Mouse (Mus musculus): ENCODE results near the gene Mphosph10. TPM values are rescaled to one million over a fixed set of nuclear protein-coding genes. Genes with fewer than 3 reads are reported as not detected.

The Mphosph10 gene
- total and polyA plus RNA-seq, 2 experiments from 2014 or later = 5.4 to 20.3 TPM

- H3K4me2 ChIP-seq (ENCODE audit: low read depth, low read length, poor library complexity, severe bottlenecking) = no peak overlapping the region
- no peaks in the 10 kb centered on the region for H3K9me3 ChIP-seq (ENCODE audit: low read length)
- H3K4me1 ChIP-seq (ENCODE audit: insufficient read depth, low read length) = no peaks in the 10 kb centered on the region
- 94% methylated on average over 1 of the region's 1 CpGs for WGBS
- H3K4me3 ChIP-seq (ENCODE audit: low read depth, low read length) = no peak overlapping the region
- ATAC-seq (ENCODE audit: low FRiP score) = no peak
- no peak for TF ChIP-seq CTCF (IDR thresholded peaks at IDR 0.05)
- H3K9ac ChIP-seq (replicated peaks; ENCODE audit: low read length, poor library complexity, severe bottlenecking) = no peak overlapping the region
- no peak overlapping the region for H3K27ac ChIP-seq (ENCODE audit: low read depth, low read length)
- DNase-seq (ENCODE audit: low spot score) = no peak
- no peaks in the 10 kb centered on the region for H3K27me3 ChIP-seq (ENCODE audit: insufficient read depth, low read length)
- peaks cover 12% of the 10 kb centered on the region; the same call in 1 of the 2 replicates for H3K36me3 ChIP-seq (ENCODE audit: insufficient read depth, low read length)
Measured at GRCm38 (mm10) chr7:64347813-64348212, 44.3 kb downstream of the Mphosph10 start.

GRCm38 (mm10) chr7:64332686-64333085, 59.4 kb downstream of the Mphosph10 start:
- Histone ChIP-seq H3K27me3 (ENCODE audit: insufficient read depth, low read length) (no peaks in the 10 kb centered on the region), H3K9me3 (ENCODE audit: low read length) (no peaks in the 10 kb centered on the region), H3K9ac (replicated peaks; ENCODE audit: low read length, poor library complexity, severe bottlenecking) (no peak overlapping the region), H3K27ac (ENCODE audit: low read depth, low read length) (no peak overlapping the region), H3K4me3 (ENCODE audit: low read depth, low read length) (no peak overlapping the region), H3K36me3 (ENCODE audit: insufficient read depth, low read length) (peaks cover 35% of the 10 kb centered on the region), H3K4me1 (ENCODE audit: insufficient read depth, low read length) (no peaks in the 10 kb centered on the region), H3K4me2 (ENCODE audit: low read depth, low read length, poor library complexity, severe bottlenecking) (no peak overlapping the region)
- TF ChIP-seq CTCF (IDR thresholded peaks at IDR 0.05) = no peak
- ATAC-seq (ENCODE audit: low FRiP score) = no peak
- no peak for DNase-seq (ENCODE audit: low spot score)
- WGBS = 83% methylated on average over 1 of the region's 1 CpGs

GRCm38 (mm10) chr7:64331309-64331708, 60.8 kb downstream of the Mphosph10 start:
- Histone ChIP-seq H3K9ac (replicated peaks; ENCODE audit: low read length, poor library complexity, severe bottlenecking) (no peak overlapping the region), H3K27me3 (ENCODE audit: insufficient read depth, low read length) (no peaks in the 10 kb centered on the region), H3K36me3 (ENCODE audit: insufficient read depth, low read length) (peaks cover 22% of the 10 kb centered on the region), H3K4me1 (ENCODE audit: insufficient read depth, low read length) (no peaks in the 10 kb centered on the region), H3K4me3 (ENCODE audit: low read depth, low read length) (no peak overlapping the region), H3K27ac (ENCODE audit: low read depth, low read length) (no peak overlapping the region), H3K4me2 (ENCODE audit: low read depth, low read length, poor library complexity, severe bottlenecking) (no peak overlapping the region), H3K9me3 (ENCODE audit: low read length) (no peaks in the 10 kb centered on the region)
- WGBS = 88% methylated on average over 3 of the region's 3 CpGs
- DNase-seq (ENCODE audit: low spot score) (no peak), ATAC-seq (ENCODE audit: low FRiP score) (no peak)
- no peak for TF ChIP-seq CTCF (IDR thresholded peaks at IDR 0.05)

GRCm38 (mm10) chr7:64327486-64327885, 64.6 kb downstream of the Mphosph10 start:
- Histone ChIP-seq H3K4me1 (ENCODE audit: insufficient read depth, low read length) (no peaks in the 10 kb centered on the region), H3K4me3 (ENCODE audit: low read depth, low read length) (no peak overlapping the region), H3K27ac (ENCODE audit: low read depth, low read length) (no peak overlapping the region), H3K36me3 (ENCODE audit: insufficient read depth, low read length) (peaks cover 8% of the 10 kb centered on the region), H3K27me3 (ENCODE audit: insufficient read depth, low read length) (no peaks in the 10 kb centered on the region), H3K9ac (replicated peaks; ENCODE audit: low read length, poor library complexity, severe bottlenecking) (no peak overlapping the region), H3K4me2 (ENCODE audit: low read depth, low read length, poor library complexity, severe bottlenecking) (no peak overlapping the region), H3K9me3 (ENCODE audit: low read length) (no peaks in the 10 kb centered on the region)
- WGBS = 86% methylated on average over 4 of the region's 4 CpGs
- ATAC-seq (ENCODE audit: low FRiP score) = no peak
- no peak for TF ChIP-seq CTCF (IDR thresholded peaks at IDR 0.05)
- DNase-seq (ENCODE audit: low spot score) = no peak

GRCm38 (mm10) chr7:64326892-64327291, 65.2 kb downstream of the Mphosph10 start:
- peak; percentile 81 for TF ChIP-seq CTCF (IDR thresholded peaks at IDR 0.05)
- WGBS = 28% methylated on average over 1 of the region's 1 CpGs
- Histone ChIP-seq H3K36me3 (ENCODE audit: insufficient read depth, low read length) (peaks cover 10% of the 10 kb centered on the region), H3K9ac (replicated peaks; ENCODE audit: low read length, poor library complexity, severe bottlenecking) (no peak overlapping the region), H3K4me3 (ENCODE audit: low read depth, low read length) (no peak overlapping the region), H3K27ac (ENCODE audit: low read depth, low read length) (no peak overlapping the region), H3K27me3 (ENCODE audit: insufficient read depth, low read length) (no peaks in the 10 kb centered on the region), H3K4me2 (ENCODE audit: low read depth, low read length, poor library complexity, severe bottlenecking) (no peak overlapping the region), H3K4me1 (ENCODE audit: insufficient read depth, low read length) (no peaks in the 10 kb centered on the region), H3K9me3 (ENCODE audit: low read length) (no peaks in the 10 kb centered on the region)
- DNase-seq (ENCODE audit: low spot score) = peak; percentile 66
- ATAC-seq (ENCODE audit: low FRiP score) = no peak; the same call in 1 of the 2 replicates

Other genes starting within 250 kb of the Mphosph10 start
- gene Trpm1, start 238.4 kb downstream of the Mphosph10 start, total RNA-seq (2014; rRNA removed) = 0.14 and 0.16 TPM in 2 replicates
- 0.18 and 0.63 TPM in 2 replicates for gene Trpm1, start 238.4 kb downstream of the Mphosph10 start, polyA plus RNA-seq (2015; fragmentation: Nextera tagmentation; extraction: Ambion mirVana)
- 10.2 and 10.7 TPM in 2 replicates for gene Mtmr10, start 104.6 kb downstream of the Mphosph10 start, total RNA-seq (2014; rRNA removed)
- gene Mtmr10, start 104.6 kb downstream of the Mphosph10 start, polyA plus RNA-seq (2015; fragmentation: Nextera tagmentation; extraction: Ambion mirVana) = 6.8 and 7.1 TPM in 2 replicates
- 6.5 and 11.9 TPM in 2 replicates for gene Fan1, start 18.2 kb downstream of the Mphosph10 start, total RNA-seq (2014; rRNA removed)
- 3.8 and 4.7 TPM in 2 replicates for gene Fan1, start 18.2 kb downstream of the Mphosph10 start, polyA plus RNA-seq (2015; fragmentation: Nextera tagmentation; extraction: Ambion mirVana)
- gene Mcee, start 339 bp upstream of the Mphosph10 start, total RNA-seq (2014; rRNA removed) = 12.2 and 14.7 TPM in 2 replicates
- gene Mcee, start 339 bp upstream of the Mphosph10 start, polyA plus RNA-seq (2015; fragmentation: Nextera tagmentation; extraction: Ambion mirVana) = 43.6 and 44.2 TPM in 2 replicates
- gene Apba2, start 109.4 kb upstream of the Mphosph10 start, total RNA-seq (2014; rRNA removed) = 374 and 379 TPM in 2 replicates
- 185 and 199 TPM in 2 replicates for gene Apba2, start 109.4 kb upstream of the Mphosph10 start, polyA plus RNA-seq (2015; fragmentation: Nextera tagmentation; extraction: Ambion mirVana)

Data from midbrain, postnatal 0 days (tissue).